Mouse (Mus musculus) embryonic facial prominence, embryonic 12.5 days (tissue): ENCODE data around the gene Atp8b4. TPM values are rescaled to one million over a fixed set of nuclear protein-coding genes. Genes with fewer than 3 reads are reported as not detected.

ENCODE experiments used
- ATAC-seq: fragments of 200-750 bp; cut with Nextera tagmentation; 2 replicates; pipeline ENCODE4 v1.8.0; 2017; ENCODE audit not compliant: insufficient number of reproducible peaks, insufficient read depth, low FRiP score, low TSS enrichment
- H3K27ac ChIP-seq: fragments of 300-500 bp; sonication (generic); 2 replicates; pipeline ENCODE4 v1.5.1; 2016; ENCODE audit warnings: mild to moderate bottlenecking
- H3K27me3 ChIP-seq: fragments of 300-500 bp; sonication (generic); 2 replicates; pipeline ENCODE4 v1.6.1; 2016; ENCODE audit warnings: mild to moderate bottlenecking, moderate library complexity
- H3K36me3 ChIP-seq: fragments of 300-500 bp; sonication (generic); 2 replicates; pipeline ENCODE4 v1.6.1; 2016; ENCODE audit warnings: mild to moderate bottlenecking
- H3K4me1 ChIP-seq: fragments of 300-500 bp; sonication (generic); 2 replicates; pipeline ENCODE4 v1.6.1; 2016
- H3K4me2 ChIP-seq: fragments of 300-500 bp; sonication (generic); replicated peaks from 2 replicates; pipeline ENCODE4 v1.6.1; 2016; ENCODE audit warnings: mild to moderate bottlenecking, moderate library complexity
- H3K4me3 ChIP-seq: fragments of 300-500 bp; sonication (generic); 2 replicates; pipeline ENCODE4 v1.5.1; 2016; ENCODE audit warnings: mild to moderate bottlenecking
- H3K9ac ChIP-seq: fragments of 300-500 bp; sonication (generic); 2 replicates; pipeline ENCODE4 v1.6.1; 2016; ENCODE audit warnings: mild to moderate bottlenecking, moderate library complexity
- H3K9me3 ChIP-seq: fragments of 300-500 bp; sonication (generic); 2 replicates; pipeline ENCODE4 v1.6.1; 2016; ENCODE audit warnings: mild to moderate bottlenecking, moderate library complexity
- WGBS: fragments of 180-500 bp; shearing (Covaris S2); methylation state at CpG from one replicate; pipeline ENCODE4 v1.1.7; 2016; 5-methylcytosine and 5-hydroxymethylcytosine counted together
- polyA plus RNA-seq: library from polyadenylated mRNA; unstranded; fragments of >200 nt; fragmentation: Nextera tagmentation; extraction: Ambion mirVana; gene quantifications from 2 replicates; pipeline ENCODE4 v1.2.1, GENCODE M21; 2016

Gene Atp8b4
- polyA plus RNA-seq, 1 experiment from 2014 or later = 2.6 TPM

DNA sequence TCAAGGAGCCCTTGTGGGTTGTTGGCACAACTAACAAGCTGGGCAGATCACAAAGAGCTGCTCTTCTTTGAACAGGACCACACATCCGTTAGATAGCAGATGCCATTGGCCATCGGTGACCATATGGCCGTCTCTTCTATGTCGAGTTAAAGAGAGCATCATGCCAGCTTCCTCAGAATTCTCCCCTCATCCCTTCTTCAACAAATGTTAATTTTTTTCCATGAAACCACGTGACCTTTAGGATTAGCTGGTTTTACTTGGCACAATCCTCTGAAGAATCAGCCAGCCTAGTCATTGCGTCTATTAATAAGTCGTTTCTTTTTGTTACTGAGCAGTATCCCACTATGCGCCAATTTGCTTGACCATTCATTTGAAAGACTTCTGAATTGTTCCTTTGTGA is 75.8 kb downstream of the Atp8b4 start:
- Histone ChIP-seq H3K27ac (no peak overlapping the region), H3K9me3 (no peaks in the 10 kb centered on the region), H3K4me2 (no peak overlapping the region), H3K4me1 (no peaks in the 10 kb centered on the region), H3K4me3 (no peak overlapping the region), H3K27me3 (no peaks in the 10 kb centered on the region), H3K9ac (no peak overlapping the region), H3K36me3 (no peaks in the 10 kb centered on the region)
- 83% methylated on average over 8 of the region's 8 CpGs for WGBS
- no peak for ATAC-seq

DNA sequence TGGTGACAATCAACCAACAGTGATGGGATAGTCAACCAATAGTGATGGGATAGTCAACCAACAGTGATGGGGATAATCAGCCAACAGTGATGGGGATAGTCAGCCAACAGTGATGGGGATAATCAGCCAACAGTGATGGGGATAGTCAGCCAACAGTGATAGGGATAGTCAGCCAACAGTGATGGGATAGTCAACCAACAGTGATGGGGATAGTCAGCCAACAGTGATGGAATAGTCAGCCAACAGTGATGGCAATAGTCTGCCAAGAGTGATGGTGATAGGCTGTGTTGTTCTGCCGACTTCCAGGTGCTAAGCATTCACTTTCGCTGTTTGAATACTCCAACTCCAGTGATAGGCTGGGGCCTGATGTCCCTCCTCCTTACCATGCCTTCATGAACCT is 79.6 kb downstream of the Atp8b4 start:
- Histone ChIP-seq H3K36me3 (no peaks in the 10 kb centered on the region), H3K4me1 (no peaks in the 10 kb centered on the region), H3K9me3 (no peaks in the 10 kb centered on the region), H3K4me3 (no peak overlapping the region), H3K9ac (no peak overlapping the region), H3K27me3 (no peaks in the 10 kb centered on the region), H3K27ac (no peak overlapping the region), H3K4me2 (no peak overlapping the region)
- 94% methylated on average over 2 of the region's 2 CpGs for WGBS
- no peak for ATAC-seq

- no peak for ATAC-seq
- WGBS = 82% methylated on average over 3 of the region's 3 CpGs
Measured at GRCm38 (mm10) chr2:126418916-126419315, 81.6 kb downstream of the Atp8b4 start.

DNA sequence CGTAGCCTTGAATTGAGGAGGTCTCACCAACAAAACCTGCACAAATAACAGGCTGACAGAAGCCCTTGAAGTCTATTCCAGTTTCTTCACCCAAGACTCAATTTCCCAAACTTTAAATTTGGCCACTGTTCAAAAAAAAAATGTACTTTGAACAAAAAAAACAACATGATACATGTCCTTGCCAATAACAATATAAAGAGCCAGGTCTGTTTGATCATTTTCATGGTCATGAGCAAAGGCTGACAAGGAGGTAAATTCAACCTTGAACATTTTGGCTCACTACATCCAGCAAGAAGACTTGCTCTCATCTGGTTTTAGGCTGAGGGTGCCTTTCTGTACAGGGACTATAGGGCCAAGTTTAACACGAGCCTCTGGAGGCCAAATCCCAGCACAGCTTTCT is 83.7 kb downstream of the Atp8b4 start:
- H3K27me3 ChIP-seq = no peaks in the 10 kb centered on the region
- 74% methylated on average over 2 of the region's 2 CpGs for WGBS
- H3K36me3 ChIP-seq = no peaks in the 10 kb centered on the region
- H3K9me3 ChIP-seq = no peaks in the 10 kb centered on the region
- no peak for ATAC-seq
- no peaks in the 10 kb centered on the region for H3K4me1 ChIP-seq
- no peak overlapping the region for H3K4me3 ChIP-seq
- no peak overlapping the region for H3K4me2 ChIP-seq
- H3K9ac ChIP-seq = no peak overlapping the region
- H3K27ac ChIP-seq = no peak overlapping the region

More at GRCm38 (mm10) chr2:126418916-126419315, 81.6 kb downstream of the Atp8b4 start:
- Histone ChIP-seq H3K4me2 (no peak overlapping the region), H3K9me3 (no peaks in the 10 kb centered on the region), H3K4me3 (no peak overlapping the region), H3K4me1 (no peaks in the 10 kb centered on the region), H3K27me3 (no peaks in the 10 kb centered on the region), H3K27ac (no peak overlapping the region), H3K9ac (no peak overlapping the region), H3K36me3 (no peaks in the 10 kb centered on the region)

DNA sequence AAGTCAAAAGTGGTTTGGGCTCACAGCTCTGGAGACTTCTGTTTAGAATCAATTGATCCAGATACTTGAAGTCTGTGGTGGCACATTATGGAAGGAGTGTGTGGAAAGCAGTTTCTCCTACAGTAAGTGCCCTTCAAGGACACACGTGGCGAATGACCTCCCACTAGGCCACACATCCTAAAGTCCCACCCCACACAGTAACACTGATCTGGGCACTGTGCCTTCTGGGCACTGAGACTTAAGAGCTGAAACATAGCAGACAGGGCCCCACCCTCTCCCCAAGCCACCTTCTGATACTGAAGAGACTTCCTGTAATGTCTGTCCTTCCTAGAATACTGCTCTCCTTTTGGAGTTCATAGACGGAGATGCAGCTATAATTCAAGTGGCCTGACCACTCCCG is 84.5 kb downstream of the Atp8b4 start:
- no peak for ATAC-seq
- WGBS = 72% methylated on average over 4 of the region's 4 CpGs
- Histone ChIP-seq H3K27me3 (no peaks in the 10 kb centered on the region), H3K9me3 (no peaks in the 10 kb centered on the region), H3K27ac (no peak overlapping the region), H3K4me3 (no peak overlapping the region), H3K4me1 (no peaks in the 10 kb centered on the region), H3K36me3 (no peaks in the 10 kb centered on the region), H3K9ac (no peak overlapping the region), H3K4me2 (no peak overlapping the region)

DNA sequence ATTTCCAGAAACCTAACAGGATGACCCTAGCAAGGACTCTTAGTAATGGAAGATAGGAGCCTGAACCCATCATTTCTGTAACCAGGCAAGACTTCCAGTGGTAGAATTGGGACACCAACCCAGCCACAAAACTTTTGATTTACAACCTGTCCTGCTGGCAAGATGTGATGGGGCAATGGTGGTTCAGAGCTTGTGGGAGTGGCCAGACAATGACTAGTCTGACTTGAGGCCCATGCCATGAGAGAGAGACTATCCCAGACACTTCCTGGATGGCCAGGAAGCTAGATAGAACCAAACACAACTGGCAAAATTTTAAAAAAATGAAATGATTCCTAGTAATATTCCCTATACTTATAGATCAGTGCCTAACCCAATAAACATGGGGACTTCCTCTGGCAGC is 87.7 kb downstream of the Atp8b4 start:
- no peaks in the 10 kb centered on the region for H3K36me3 ChIP-seq
- H3K27me3 ChIP-seq = no peaks in the 10 kb centered on the region
- no peaks in the 10 kb centered on the region for H3K4me1 ChIP-seq
- H3K4me3 ChIP-seq = no peak overlapping the region
- no peaks in the 10 kb centered on the region for H3K9me3 ChIP-seq
- no peak overlapping the region for H3K27ac ChIP-seq
- no peak overlapping the region for H3K4me2 ChIP-seq
- no peak for ATAC-seq
- no peak overlapping the region for H3K9ac ChIP-seq

- no peaks in the 10 kb centered on the region for H3K4me1 ChIP-seq
- WGBS = 93% methylated on average over 2 of the region's 2 CpGs
- no peaks in the 10 kb centered on the region for H3K27me3 ChIP-seq
- no peak overlapping the region for H3K9ac ChIP-seq
- H3K9me3 ChIP-seq = no peaks in the 10 kb centered on the region
- no peak overlapping the region for H3K4me2 ChIP-seq
- no peaks in the 10 kb centered on the region for H3K36me3 ChIP-seq
- H3K4me3 ChIP-seq = no peak overlapping the region
- ATAC-seq = no peak
- H3K27ac ChIP-seq = no peak overlapping the region
Measured at GRCm38 (mm10) chr2:126399454-126399853, 101.0 kb downstream of the Atp8b4 start.

- no peak overlapping the region for H3K4me2 ChIP-seq
- no peaks in the 10 kb centered on the region for H3K27me3 ChIP-seq
- H3K4me3 ChIP-seq = no peak overlapping the region
- H3K27ac ChIP-seq = no peak overlapping the region
- no peak overlapping the region for H3K9ac ChIP-seq
- H3K4me1 ChIP-seq = no peaks in the 10 kb centered on the region
- H3K9me3 ChIP-seq = no peaks in the 10 kb centered on the region
- WGBS = 72% methylated on average over 2 of the region's 2 CpGs
- H3K36me3 ChIP-seq = no peaks in the 10 kb centered on the region
- no peak for ATAC-seq
Measured at GRCm38 (mm10) chr2:126399017-126399416, 101.5 kb downstream of the Atp8b4 start.

- no peaks in the 10 kb centered on the region for H3K4me1 ChIP-seq
- no peaks in the 10 kb centered on the region for H3K36me3 ChIP-seq
- H3K4me3 ChIP-seq = no peak overlapping the region
- no peak overlapping the region for H3K27ac ChIP-seq
- H3K9ac ChIP-seq = no peak overlapping the region
- no peak overlapping the region for H3K4me2 ChIP-seq
- no peak for ATAC-seq
- WGBS = 76% methylated on average over 2 of the region's 2 CpGs
- no peaks in the 10 kb centered on the region for H3K27me3 ChIP-seq
- no peaks in the 10 kb centered on the region for H3K9me3 ChIP-seq
Measured at GRCm38 (mm10) chr2:126398216-126398615, 102.3 kb downstream of the Atp8b4 start.

- no peaks in the 10 kb centered on the region for H3K4me1 ChIP-seq
- no peaks in the 10 kb centered on the region for H3K9me3 ChIP-seq
- no peak overlapping the region for H3K27ac ChIP-seq
- ATAC-seq = no peak
- WGBS = 85% methylated on average over 8 of the region's 8 CpGs
- no peak overlapping the region for H3K4me2 ChIP-seq
- no peaks in the 10 kb centered on the region for H3K27me3 ChIP-seq
- no peak overlapping the region for H3K9ac ChIP-seq
- H3K4me3 ChIP-seq = no peak overlapping the region
- no peaks in the 10 kb centered on the region for H3K36me3 ChIP-seq
Measured at GRCm38 (mm10) chr2:126397513-126397912, 103.0 kb downstream of the Atp8b4 start.

DNA sequence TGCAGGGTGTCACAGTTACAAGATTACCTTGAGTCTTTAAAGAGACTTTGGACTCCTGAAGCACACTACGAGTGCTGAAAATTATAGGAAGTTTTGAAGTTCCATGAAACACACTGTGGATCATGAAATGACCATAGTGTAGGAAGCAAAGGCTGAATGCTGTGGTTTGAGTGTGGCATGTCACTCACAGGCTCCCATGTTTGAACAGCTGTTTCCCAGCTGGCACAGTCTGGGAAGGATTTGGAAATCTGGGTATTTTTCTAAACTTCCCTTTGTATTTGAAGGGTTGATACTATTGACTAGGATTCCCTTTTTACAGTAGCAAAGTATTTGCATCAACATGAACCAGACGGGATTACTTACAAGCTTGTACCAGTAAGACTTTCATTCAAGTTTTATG is 105.5 kb downstream of the Atp8b4 start:
- Histone ChIP-seq H3K4me1 (no peaks in the 10 kb centered on the region), H3K9me3 (no peaks in the 10 kb centered on the region), H3K4me2 (no peak overlapping the region), H3K27ac (no peak overlapping the region), H3K4me3 (no peak overlapping the region), H3K27me3 (no peaks in the 10 kb centered on the region), H3K36me3 (no peaks in the 10 kb centered on the region), H3K9ac (no peak overlapping the region)
- ATAC-seq = no peak
- 61% methylated on average over 2 of the region's 2 CpGs for WGBS

- H3K4me3 ChIP-seq = no peak overlapping the region
- ATAC-seq = no peak
Measured at GRCm38 (mm10) chr2:126387458-126388037, 112.9 kb downstream of the Atp8b4 start.

DNA sequence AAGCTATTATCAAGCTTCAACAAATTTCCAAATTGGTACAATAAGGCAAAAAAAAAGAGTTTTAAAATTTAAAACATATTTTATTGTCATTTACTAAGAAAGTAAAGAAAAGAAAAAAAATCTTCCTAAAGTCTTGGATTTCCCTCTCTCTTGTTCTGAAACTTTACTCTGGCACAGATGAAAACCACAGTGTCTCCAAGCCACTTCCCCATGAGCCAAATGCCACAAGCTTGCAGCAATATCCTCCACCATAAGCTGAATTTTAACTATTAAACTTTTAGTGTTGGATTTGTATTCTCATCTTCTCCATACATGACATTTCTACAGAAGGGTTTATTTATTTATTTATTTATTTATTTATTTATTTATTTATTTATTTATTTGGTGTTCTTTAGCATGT is 114.4 kb downstream of the Atp8b4 start:
- no peak for ATAC-seq
- H3K9ac ChIP-seq = no peak overlapping the region
- H3K36me3 ChIP-seq = no peaks in the 10 kb centered on the region
- H3K4me1 ChIP-seq = no peaks in the 10 kb centered on the region
- no peaks in the 10 kb centered on the region for H3K27me3 ChIP-seq
- no peak overlapping the region for H3K4me2 ChIP-seq
- no peak overlapping the region for H3K27ac ChIP-seq
- no peaks in the 10 kb centered on the region for H3K9me3 ChIP-seq
- no peak overlapping the region for H3K4me3 ChIP-seq

More at GRCm38 (mm10) chr2:126387458-126388037, 112.9 kb downstream of the Atp8b4 start:
- WGBS = 87% methylated on average over 8 of the region's 8 CpGs
- Histone ChIP-seq H3K36me3 (no peaks in the 10 kb centered on the region), H3K9ac (no peak overlapping the region), H3K4me2 (no peak overlapping the region), H3K4me1 (no peaks in the 10 kb centered on the region), H3K27me3 (no peaks in the 10 kb centered on the region), H3K9me3 (no peaks in the 10 kb centered on the region), H3K27ac (no peak overlapping the region)
